Mouse (Mus musculus) adrenal gland, adult (tissue): ENCODE measurements around the gene Cacna2d1.

Experiments
- DNase-seq, 2 experiments: peaks; one replicate each; pipeline ENCODE4 v3.0.0; 2022 to 2023; ENCODE audit warnings: low spot score in 1 of 2; ENCODE audit not compliant: inconsistent age in 2 of 2

Gene Cacna2d1

GRCm38 (mm10) chr5:16047452-16048191, 113.1 kb downstream of the Cacna2d1 start:
- peak in 1 of 2 experiments; percentile 53 for DNase-seq

DNA sequence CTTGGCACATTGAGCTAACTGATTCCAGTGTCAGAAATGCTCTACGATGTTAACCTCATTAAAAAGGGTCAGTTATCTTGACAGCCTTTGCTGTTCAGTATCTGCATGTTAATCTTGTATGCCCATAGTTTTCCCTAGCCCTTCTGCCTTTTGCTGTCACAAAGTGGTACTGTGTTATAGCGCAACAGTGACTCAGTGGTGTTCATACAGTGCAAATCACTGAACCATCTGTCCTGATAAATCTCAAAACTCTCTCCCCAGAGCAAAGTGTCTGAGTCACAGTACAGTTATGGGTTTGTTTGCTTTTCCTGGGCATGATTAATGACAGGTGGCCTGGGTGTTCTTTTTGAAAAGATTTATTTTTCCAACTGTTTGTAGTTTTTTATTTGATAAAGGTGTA, 122.3 kb downstream of the Cacna2d1 start:
- peak; percentile 34 to 62 for DNase-seq

DNA sequence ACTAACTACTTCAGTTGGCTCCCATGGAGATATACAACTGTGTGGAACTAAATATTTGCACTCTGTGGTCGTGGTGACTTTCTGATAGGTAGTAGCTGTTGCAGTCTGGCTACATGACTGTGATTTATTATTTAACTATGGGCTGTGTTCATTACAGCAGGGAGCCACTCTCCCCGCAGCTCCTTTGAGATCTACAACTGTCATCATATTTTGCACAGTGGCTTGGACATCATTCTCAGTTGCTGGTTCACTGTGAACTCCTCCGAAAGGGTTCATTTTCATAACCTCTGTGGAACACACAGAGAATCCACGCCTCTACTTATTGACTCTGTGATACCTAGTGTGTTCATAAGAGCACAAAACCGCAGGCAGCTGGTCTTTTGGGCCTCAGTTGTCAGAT, 128.3 kb downstream of the Cacna2d1 start:
- DNase-seq = no peak

- no peak for DNase-seq
Observed at GRCm38 (mm10) chr5:16063273-16063672, 128.8 kb downstream of the Cacna2d1 start.

DNA sequence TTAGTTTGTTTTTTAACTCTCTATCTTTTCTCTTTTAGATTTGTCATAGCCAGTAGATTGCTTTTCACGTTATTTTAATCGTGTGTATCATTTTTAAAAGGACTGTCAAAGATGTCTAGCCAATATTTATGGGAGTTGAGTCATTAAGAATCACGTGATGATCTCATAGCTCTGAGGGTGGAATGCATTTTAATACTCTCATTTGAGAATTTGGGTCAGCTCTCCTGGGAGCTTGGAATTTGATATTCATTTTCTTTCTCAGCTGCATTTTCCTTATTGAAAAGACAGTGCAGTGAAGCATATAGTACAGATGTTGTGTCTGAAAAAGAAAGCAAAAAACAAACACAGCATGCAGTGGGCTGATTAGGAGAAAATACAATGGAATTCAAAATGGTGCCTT, 129.5 kb downstream of the Cacna2d1 start:
- peak in 1 of 2 experiments; percentile 40 for DNase-seq

- no peak for DNase-seq
Observed at GRCm38 (mm10) chr5:16065816-16066215, 131.3 kb downstream of the Cacna2d1 start.

GRCm38 (mm10) chr5:16082253-16082652, 147.8 kb downstream of the Cacna2d1 start:
- DNase-seq = no peak

DNA sequence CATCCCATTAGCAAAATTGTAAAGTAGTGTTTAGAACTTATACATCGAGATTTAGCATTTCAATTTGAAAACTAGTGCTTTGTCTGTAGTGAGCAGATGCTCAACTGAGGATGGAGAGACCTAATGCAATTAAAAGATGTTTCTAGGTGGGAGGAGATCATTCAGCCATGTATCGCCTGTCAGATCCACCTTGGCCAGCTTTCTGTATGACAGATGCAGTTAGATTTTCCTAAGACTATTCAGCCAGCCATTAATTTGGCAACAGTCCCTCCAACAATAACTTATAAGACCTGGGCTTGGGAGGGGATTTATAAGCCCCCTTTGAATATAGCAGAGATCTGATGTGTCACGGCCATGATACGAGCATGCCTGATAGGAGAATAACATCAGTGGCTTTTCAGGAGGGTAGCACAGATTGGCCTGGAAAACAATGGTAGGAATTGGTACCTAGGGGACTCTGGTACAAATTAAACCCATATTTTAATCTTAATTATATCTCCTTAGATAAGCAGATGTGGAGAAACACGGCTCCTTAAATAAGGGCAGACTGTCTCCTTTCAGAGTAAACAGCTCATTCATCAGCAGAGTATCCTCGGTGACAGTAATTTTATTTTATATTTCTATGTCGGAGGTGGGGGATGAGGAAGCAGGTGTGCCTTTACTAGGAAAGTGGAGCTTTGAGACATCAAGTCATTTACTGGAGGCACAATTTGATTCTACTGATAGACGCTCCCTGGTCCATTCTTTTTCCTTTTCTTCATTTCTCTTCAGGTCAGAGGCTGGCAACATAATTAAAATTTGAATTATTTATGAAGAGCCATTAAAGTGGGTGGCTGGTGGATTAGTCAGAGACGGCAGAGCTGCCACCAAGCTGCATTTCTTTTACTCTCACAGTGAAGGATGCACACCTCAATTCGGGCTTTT, 152.8 kb downstream of the Cacna2d1 start:
- no peak for DNase-seq

- DNase-seq = no peak
Observed at GRCm38 (mm10) chr5:16087995-16088394, 153.5 kb downstream of the Cacna2d1 start.

DNA sequence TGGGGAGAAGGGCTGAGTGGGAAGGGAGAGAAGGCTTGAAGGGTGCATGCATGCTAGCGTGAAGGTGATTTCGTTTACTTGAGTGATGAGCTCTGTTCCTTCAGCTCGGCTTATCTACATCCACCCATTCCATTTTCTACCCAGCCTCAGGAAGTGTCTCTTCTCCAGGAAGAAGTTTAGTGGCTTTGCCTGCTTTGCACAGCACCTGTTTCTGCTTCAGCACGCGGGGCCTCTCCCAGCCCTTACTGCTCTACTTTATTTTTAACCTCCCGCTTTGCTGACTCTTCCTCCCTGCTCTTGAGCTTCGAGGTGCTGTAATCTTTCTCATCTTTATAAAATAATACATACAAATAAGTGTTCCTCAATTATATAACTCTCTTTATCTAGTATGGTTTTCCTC, 158.0 kb downstream of the Cacna2d1 start:
- DNase-seq = no peak

GRCm38 (mm10) chr5:16093071-16093693, 158.7 kb downstream of the Cacna2d1 start:
- no peak for DNase-seq

- DNase-seq = no peak
Observed at GRCm38 (mm10) chr5:16095345-16095744, 160.9 kb downstream of the Cacna2d1 start.

GRCm38 (mm10) chr5:16098766-16099165, 164.3 kb downstream of the Cacna2d1 start:
- DNase-seq = peak; percentile 61 to 84

GRCm38 (mm10) chr5:16101820-16102219, 167.3 kb downstream of the Cacna2d1 start:
- no peak for DNase-seq

- DNase-seq = no peak
Observed at GRCm38 (mm10) chr5:16105701-16106100, 171.2 kb downstream of the Cacna2d1 start.

GRCm38 (mm10) chr5:16110643-16111042, 176.2 kb downstream of the Cacna2d1 start:
- DNase-seq = no peak

DNA sequence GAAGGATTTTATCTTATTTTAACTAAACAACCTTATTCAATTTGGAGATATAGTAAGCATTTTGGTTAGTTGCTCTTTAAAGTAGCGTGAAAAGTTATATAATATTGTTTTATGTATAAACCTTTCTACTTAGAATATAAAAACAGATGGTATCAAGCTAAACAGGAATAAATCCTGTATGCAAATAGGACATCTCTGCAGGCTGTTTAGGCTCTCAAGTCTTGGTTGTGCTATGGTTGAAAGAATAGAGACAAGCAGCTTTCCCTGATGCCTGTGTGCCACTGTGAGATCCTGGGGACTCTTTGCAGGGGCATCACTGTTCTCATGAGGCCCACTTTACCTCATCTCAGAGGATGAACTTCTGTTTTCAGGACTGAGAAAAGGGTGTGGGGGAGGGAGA, 179.4 kb downstream of the Cacna2d1 start:
- no peak for DNase-seq

- no peak for DNase-seq
Observed at GRCm38 (mm10) chr5:16121334-16121733, 186.8 kb downstream of the Cacna2d1 start.

DNA sequence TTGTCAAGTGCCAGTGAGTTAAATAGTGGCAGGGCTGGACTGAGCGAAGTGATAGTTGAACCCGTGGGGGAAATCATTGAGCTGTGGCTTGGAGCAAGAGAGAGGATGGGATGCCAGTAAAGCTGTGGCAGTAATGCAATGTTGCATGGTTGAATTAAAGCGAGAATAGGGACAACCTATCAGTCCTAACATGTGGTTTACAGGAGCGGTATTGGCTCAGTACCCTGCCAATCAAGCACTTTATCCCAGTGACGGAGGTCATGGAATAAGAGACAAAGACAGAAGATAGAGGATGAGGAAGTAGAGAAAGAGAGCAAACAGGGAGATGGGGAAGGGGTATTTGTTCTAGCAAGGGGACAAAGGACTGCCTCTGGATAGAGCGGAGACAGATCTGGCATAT, 187.6 kb downstream of the Cacna2d1 start:
- no peak for DNase-seq

DNA sequence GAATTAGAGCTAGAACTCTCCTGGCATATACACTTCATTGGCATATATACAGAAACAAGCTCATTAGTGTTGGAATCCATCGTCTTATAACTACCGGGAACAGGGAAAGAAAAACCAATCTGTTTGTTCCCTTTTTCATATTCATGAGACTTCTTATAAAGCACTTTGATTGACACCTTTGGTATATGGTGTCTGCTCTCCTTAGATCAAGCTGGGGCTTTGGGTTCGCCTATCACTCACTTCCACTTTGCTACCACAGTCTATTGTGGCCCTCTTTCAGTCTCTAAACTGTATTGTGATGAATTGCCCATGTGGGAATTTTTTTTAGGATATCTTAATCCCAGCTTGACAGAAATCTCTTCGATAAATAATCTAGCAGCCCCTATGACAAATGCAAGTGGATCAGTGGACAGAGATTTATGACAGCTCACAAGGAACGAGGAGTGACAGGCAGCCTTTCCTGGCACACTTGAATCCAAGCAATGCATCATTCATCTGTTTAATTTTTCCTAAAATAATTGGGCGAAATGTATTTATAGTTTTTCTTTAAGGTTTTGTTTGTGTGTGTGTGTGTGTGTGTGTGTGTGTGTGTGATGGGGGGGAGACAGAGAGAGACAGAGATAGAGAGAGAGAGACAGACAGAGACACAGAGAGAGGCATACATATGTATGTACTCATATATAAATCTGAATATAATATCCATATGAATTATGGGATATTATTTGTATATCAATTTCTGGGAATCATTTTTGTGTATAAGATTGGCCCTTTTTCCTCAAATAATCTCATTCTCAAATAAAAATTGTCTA, 200.0 kb downstream of the Cacna2d1 start:
- DNase-seq = no peak

- no peak for DNase-seq
Observed at GRCm38 (mm10) chr5:16135986-16136385, 201.5 kb downstream of the Cacna2d1 start.
